Mouse (Mus musculus) cerebellum, adult (tissue): Measurements from ENCODE around the gene Vmn2r15.

ENCODE experiments used
- ATAC-seq: cut with Nextera tagmentation; 2 replicates; pipeline ENCODE4 v1.9.2; 2017; ENCODE audit warnings: mild to moderate bottlenecking, moderate library complexity, mixed read lengths; ENCODE audit not compliant: insufficient number of reproducible peaks, low FRiP score, low TSS enrichment

Gene Vmn2r15

GRCm38 (mm10) chr5:109297544-109297943 lies at the start of gene Vmn2r15:
Vmn2r15 (minus strand) TSS chr5:109297644.
- ATAC-seq, result no peak

- ATAC-seq, result no peak
Observed at GRCm38 (mm10) chr5:109329862-109330261, 32.4 kb upstream of the Vmn2r15 start, which contains the start of gene Vmn2r16. Vmn2r16 (plus strand) TSS chr5:109330162.

- no peak for ATAC-seq
Observed at GRCm38 (mm10) chr5:109294655-109295054, 2.8 kb downstream of the Vmn2r15 start.
